Mouse (Mus musculus): Measurements from ENCODE around the gene Psmd13. TPM values are rescaled to one million over a fixed set of nuclear protein-coding genes. Genes with fewer than 3 reads are reported as not detected.
A peak's percentile ranks its signal among the peaks of the same experiment; 100 is the strongest.

The Psmd13 gene
- polyA plus RNA-seq, 1 experiment from 2014 or later: 183 TPM

DNA sequence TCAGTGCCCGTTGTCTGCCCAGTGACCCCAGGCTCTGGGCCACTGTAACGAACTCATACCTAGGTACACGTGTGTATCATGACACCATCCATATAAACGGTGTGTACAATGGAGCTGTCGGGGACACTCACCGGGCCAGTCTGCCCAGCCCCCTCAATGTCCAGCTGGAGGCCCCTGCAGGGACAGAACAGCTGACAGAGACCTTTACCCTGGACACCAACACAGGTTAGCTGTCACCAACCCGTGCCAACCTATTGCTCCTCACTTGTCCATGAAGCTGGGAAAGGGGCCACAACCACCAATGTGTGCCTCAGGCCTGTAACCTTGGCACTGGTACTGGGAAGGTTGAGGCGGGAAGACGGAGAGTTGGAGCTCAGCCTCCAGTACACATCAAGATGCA is 60.6 kb downstream of the Psmd13 start:
- Histone ChIP-seq H3K36me3 (ENCODE audit: control insufficient read depth, insufficient read depth, low read length) (peaks cover 3% of the 10 kb centered on the region; the same call in 1 of the 2 replicates), H3K4me2 (peak overlapping the region; percentile 79), H3K9me3 (ENCODE audit: control insufficient read depth, low read length) (no peaks in the 10 kb centered on the region), H3K4me1 (replicated peaks; ENCODE audit: control insufficient read depth, insufficient read depth, low read length) (peaks cover 30% of the 10 kb centered on the region), H3K27me3 (replicated peaks; ENCODE audit: control insufficient read depth, insufficient read depth, low read length) (no peaks in the 10 kb centered on the region), H3K27ac (ENCODE audit: low read depth, low read length) (peak overlapping the region; percentile 79), H3K4me3 (ENCODE audit: low read depth, low read length) (peak overlapping the region; percentile 64), H3K9ac (ENCODE audit: low read depth, low read length) (peak overlapping the region; percentile 83)
- 60% methylated on average over 9 of the region's 9 CpGs for WGBS
- no peak for ATAC-seq (replicated peaks; ENCODE audit: low FRiP score)
- DNase-seq (ENCODE audit: low spot score): no peak

DNA sequence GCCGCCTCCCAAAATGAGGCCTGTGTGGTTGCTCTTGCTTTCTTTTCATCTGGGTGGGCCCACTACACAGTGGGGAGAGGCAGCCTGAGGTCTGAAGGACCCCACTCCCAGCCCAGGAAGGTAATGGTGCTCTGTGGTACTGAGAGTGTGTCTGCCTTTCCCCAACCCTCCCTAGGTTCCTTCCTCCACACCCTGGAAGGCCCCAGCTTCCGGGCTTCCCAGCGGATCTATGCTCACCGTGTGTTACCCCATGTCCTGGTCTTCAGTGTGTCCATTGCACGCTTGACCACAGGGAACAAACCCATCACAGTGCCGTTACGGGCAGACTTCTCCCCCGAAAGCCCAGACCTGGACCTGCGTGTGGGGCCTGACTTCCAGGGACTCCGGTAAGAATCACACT is 61.0 kb downstream of the Psmd13 start:
- Histone ChIP-seq H3K4me3 (ENCODE audit: low read depth, low read length) (no peak overlapping the region), H3K9me3 (ENCODE audit: control insufficient read depth, low read length) (no peaks in the 10 kb centered on the region), H3K4me1 (replicated peaks; ENCODE audit: control insufficient read depth, insufficient read depth, low read length) (peaks cover 33% of the 10 kb centered on the region), H3K9ac (ENCODE audit: low read depth, low read length) (no peak overlapping the region; the same call in 1 of the 2 replicates), H3K27ac (ENCODE audit: low read depth, low read length) (no peak overlapping the region), H3K36me3 (ENCODE audit: control insufficient read depth, insufficient read depth, low read length) (peaks cover 3% of the 10 kb centered on the region; the same call in 1 of the 2 replicates), H3K27me3 (replicated peaks; ENCODE audit: control insufficient read depth, insufficient read depth, low read length) (no peaks in the 10 kb centered on the region), H3K4me2 (peak overlapping the region; percentile 79; the same call in 1 of the 2 replicates)
- DNase-seq (ENCODE audit: low spot score): no peak
- ATAC-seq (replicated peaks; ENCODE audit: low FRiP score): no peak
- 81% methylated on average over 10 of the region's 10 CpGs for WGBS

DNA sequence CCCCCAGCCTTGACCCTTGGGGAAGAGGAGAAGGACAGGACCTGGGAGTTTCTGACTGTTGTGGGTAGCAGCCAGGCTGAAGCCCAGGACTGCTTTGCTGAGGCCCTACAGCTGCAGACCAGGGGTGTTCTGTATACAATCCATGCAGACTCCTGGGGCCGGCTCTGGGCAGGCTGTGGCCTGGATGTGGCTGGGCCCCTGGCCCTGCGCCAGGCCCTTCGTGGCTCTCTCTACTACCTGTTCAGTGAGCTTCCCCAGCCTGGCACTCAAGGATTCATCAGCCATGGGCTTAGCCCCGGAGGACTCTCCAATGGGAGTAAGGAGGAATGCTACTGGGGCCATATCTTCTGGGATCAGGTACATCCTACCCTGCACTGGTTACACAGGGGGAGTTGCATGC is 61.6 kb downstream of the Psmd13 start:
- Histone ChIP-seq H3K4me2 (no peak overlapping the region), H3K4me3 (ENCODE audit: low read depth, low read length) (no peak overlapping the region), H3K4me1 (replicated peaks; ENCODE audit: control insufficient read depth, insufficient read depth, low read length) (peaks cover 34% of the 10 kb centered on the region), H3K36me3 (ENCODE audit: control insufficient read depth, insufficient read depth, low read length) (peaks cover 3% of the 10 kb centered on the region; the same call in 1 of the 2 replicates), H3K9ac (ENCODE audit: low read depth, low read length) (no peak overlapping the region), H3K27me3 (replicated peaks; ENCODE audit: control insufficient read depth, insufficient read depth, low read length) (no peaks in the 10 kb centered on the region), H3K9me3 (ENCODE audit: control insufficient read depth, low read length) (no peaks in the 10 kb centered on the region), H3K27ac (ENCODE audit: low read depth, low read length) (no peak overlapping the region)
- no peak for ATAC-seq (replicated peaks; ENCODE audit: low FRiP score)
- DNase-seq (ENCODE audit: low spot score): no peak
- 79% methylated on average over 4 of the region's 4 CpGs for WGBS

DNA sequence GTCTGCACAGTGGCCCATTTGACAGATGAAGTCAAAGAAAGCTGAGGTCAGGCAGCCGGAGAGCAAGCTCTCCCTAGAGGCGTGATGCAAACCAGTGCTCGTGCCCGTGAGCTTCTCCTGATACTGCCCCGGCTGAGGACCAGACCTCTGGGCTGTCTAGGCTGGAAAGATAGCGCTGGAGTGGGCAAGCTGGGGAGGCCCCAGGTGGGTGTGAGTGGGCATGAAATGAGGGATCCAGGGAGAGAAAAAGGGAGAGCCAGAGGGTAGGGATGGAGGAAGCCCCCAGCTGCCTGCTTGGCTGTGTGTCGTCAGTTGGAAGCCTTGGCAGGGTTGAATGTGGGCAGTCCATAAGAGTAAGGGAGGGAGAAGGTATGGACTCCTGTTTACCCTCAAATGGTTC is 62.5 kb downstream of the Psmd13 start:
- H3K4me3 ChIP-seq (ENCODE audit: low read depth, low read length): no peak overlapping the region
- no peak overlapping the region for H3K9ac ChIP-seq (ENCODE audit: low read depth, low read length)
- H3K27me3 ChIP-seq (replicated peaks; ENCODE audit: control insufficient read depth, insufficient read depth, low read length): no peaks in the 10 kb centered on the region
- no peak overlapping the region for H3K4me2 ChIP-seq
- no peaks in the 10 kb centered on the region for H3K9me3 ChIP-seq (ENCODE audit: control insufficient read depth, low read length)
- no peak for ATAC-seq (replicated peaks; ENCODE audit: low FRiP score)
- peaks cover 3% of the 10 kb centered on the region; the same call in 1 of the 2 replicates for H3K36me3 ChIP-seq (ENCODE audit: control insufficient read depth, insufficient read depth, low read length)
- H3K27ac ChIP-seq (ENCODE audit: low read depth, low read length): no peak overlapping the region
- WGBS: 86% methylated on average over 7 of the region's 7 CpGs
- H3K4me1 ChIP-seq (replicated peaks; ENCODE audit: control insufficient read depth, insufficient read depth, low read length): peaks cover 34% of the 10 kb centered on the region
- no peak for DNase-seq (ENCODE audit: low spot score)

DNA sequence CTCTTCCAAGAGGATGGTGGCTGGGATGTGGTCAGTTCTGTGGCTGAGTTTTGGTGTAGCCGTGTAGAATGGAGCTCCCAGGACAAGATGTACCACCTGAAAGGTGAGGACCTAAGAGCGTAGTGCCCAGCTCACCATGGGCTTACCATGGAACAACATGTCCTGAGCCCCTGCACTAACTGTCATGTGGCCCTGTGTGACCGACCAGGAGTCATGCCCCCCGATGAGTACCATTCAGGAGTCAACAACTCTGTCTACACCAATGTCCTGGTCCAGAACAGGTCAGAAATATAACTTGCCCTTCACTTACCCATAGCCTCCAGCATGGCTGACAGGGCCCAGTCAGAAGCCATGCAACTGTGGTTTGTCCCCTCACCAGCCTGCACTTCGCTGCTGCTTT is 63.5 kb downstream of the Psmd13 start:
- H3K9me3 ChIP-seq (ENCODE audit: control insufficient read depth, low read length): no peaks in the 10 kb centered on the region
- no peak overlapping the region for H3K27ac ChIP-seq (ENCODE audit: low read depth, low read length)
- WGBS: 90% methylated on average over 5 of the region's 5 CpGs
- H3K4me1 ChIP-seq (replicated peaks; ENCODE audit: control insufficient read depth, insufficient read depth, low read length): peaks cover 34% of the 10 kb centered on the region
- ATAC-seq (replicated peaks; ENCODE audit: low FRiP score) (no peak), DNase-seq (ENCODE audit: low spot score) (no peak)
- no peak overlapping the region for H3K4me3 ChIP-seq (ENCODE audit: low read depth, low read length)
- H3K9ac ChIP-seq (ENCODE audit: low read depth, low read length): no peak overlapping the region; the same call in 1 of the 2 replicates
- no peaks in the 10 kb centered on the region for H3K27me3 ChIP-seq (replicated peaks; ENCODE audit: control insufficient read depth, insufficient read depth, low read length)
- H3K4me2 ChIP-seq: no peak overlapping the region
- H3K36me3 ChIP-seq (ENCODE audit: control insufficient read depth, insufficient read depth, low read length): peaks cover 7% of the 10 kb centered on the region; the same call in 1 of the 2 replicates

DNA sequence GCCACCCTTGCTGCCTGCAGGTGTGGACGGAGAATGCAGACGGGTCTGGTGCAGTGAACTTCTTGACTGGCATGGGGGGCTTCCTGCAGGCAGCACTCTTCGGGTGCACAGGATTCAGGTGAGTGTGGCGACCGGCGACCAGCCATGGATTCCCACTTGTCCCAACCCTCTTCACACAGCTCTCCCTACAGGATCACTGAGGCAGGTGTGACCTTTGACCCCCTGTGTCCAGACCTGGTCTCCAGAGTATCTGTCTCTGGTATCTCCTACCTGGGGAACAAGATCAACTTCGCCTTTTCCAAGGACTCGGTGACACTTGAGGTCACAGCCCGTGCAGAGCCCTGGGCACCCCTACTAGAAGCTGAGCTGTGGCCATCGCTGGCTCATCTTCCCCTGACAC is 64.5 kb downstream of the Psmd13 start:
- no peak overlapping the region for H3K27ac ChIP-seq (ENCODE audit: low read depth, low read length)

DNA sequence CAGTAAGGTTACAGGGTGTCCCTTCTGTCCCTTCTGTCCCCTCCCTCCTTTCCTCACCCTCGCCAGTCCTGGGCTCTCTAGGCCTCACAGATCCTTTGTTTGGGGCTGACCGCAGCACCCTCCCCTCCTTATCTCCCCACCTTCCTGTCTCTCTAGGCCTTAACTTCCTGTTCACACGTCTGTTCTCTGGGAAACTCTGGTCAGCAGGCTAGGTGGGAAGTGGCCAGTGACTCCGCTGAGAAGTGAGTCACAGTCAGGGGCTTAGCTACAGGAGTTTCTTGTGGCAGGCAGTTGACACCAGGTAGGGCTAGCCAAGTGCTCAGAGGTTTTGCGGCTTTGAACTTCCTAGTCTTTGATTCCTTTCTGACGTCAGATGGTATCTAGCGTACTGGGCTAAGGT is 65.2 kb downstream of the Psmd13 start:
- H3K27me3 ChIP-seq (replicated peaks; ENCODE audit: control insufficient read depth, insufficient read depth, low read length): no peaks in the 10 kb centered on the region
- WGBS: 19% methylated on average over 7 of the region's 7 CpGs
- peaks cover 7% of the 10 kb centered on the region; the same call in 1 of the 2 replicates for H3K36me3 ChIP-seq (ENCODE audit: control insufficient read depth, insufficient read depth, low read length)
- peaks cover 27% of the 10 kb centered on the region for H3K4me1 ChIP-seq (replicated peaks; ENCODE audit: control insufficient read depth, insufficient read depth, low read length)
- no peak overlapping the region for H3K4me3 ChIP-seq (ENCODE audit: low read depth, low read length)
- ATAC-seq (replicated peaks; ENCODE audit: low FRiP score) (0 out of 2 replicates have a peak, but pooled peaks have one; percentile 11), DNase-seq (ENCODE audit: low spot score) (peak; percentile 31)
- no peaks in the 10 kb centered on the region for H3K9me3 ChIP-seq (ENCODE audit: control insufficient read depth, low read length)
- peak overlapping the region; percentile 13; the same call in 1 of the 2 replicates for H3K4me2 ChIP-seq
- peak overlapping the region; percentile 28; the same call in 1 of the 2 replicates for H3K27ac ChIP-seq (ENCODE audit: low read depth, low read length)
- 0 out of 2 replicates have a peak overlapping the region, but pooled peaks have one; percentile 26 for H3K9ac ChIP-seq (ENCODE audit: low read depth, low read length)

More for the DNA sequence above, 64.5 kb downstream of the Psmd13 start:
- WGBS: 85% methylated on average over 10 of the region's 10 CpGs
- DNase-seq (ENCODE audit: low spot score) (no peak), ATAC-seq (replicated peaks; ENCODE audit: low FRiP score) (no peak)
- no peaks in the 10 kb centered on the region for H3K27me3 ChIP-seq (replicated peaks; ENCODE audit: control insufficient read depth, insufficient read depth, low read length)
- no peaks in the 10 kb centered on the region for H3K9me3 ChIP-seq (ENCODE audit: control insufficient read depth, low read length)
- no peak overlapping the region for H3K4me3 ChIP-seq (ENCODE audit: low read depth, low read length)
- no peak overlapping the region for H3K4me2 ChIP-seq
- peaks cover 7% of the 10 kb centered on the region; the same call in 1 of the 2 replicates for H3K36me3 ChIP-seq (ENCODE audit: control insufficient read depth, insufficient read depth, low read length)
- H3K4me1 ChIP-seq (replicated peaks; ENCODE audit: control insufficient read depth, insufficient read depth, low read length): peaks cover 27% of the 10 kb centered on the region
- H3K9ac ChIP-seq (ENCODE audit: low read depth, low read length): no peak overlapping the region

DNA sequence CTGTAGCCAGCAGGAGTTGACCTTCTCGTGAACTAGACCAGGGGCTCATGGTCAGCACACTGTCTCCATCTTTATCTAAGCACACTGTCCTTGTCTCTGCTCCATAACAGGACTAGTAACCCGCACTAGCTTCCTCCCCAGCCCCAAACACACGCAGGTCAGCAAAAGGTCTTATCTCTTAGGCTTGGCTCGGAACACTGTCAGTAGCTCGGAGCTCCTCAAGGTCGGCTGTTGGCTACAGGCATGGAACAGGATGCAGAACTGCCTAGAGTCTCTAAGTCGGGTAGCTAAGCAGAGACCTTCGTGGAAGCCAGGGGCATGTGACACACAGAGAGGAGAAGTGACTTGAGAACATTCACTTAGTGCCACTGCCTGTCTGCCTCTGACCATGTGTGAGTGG is 66.4 kb downstream of the Psmd13 start:
- H3K4me1 ChIP-seq (replicated peaks; ENCODE audit: control insufficient read depth, insufficient read depth, low read length): peaks cover 19% of the 10 kb centered on the region
- WGBS: 31% methylated on average over 8 of the region's 8 CpGs
- H3K4me3 ChIP-seq (ENCODE audit: low read depth, low read length): no peak overlapping the region
- no peak overlapping the region for H3K4me2 ChIP-seq
- ATAC-seq (replicated peaks; ENCODE audit: low FRiP score) (no peak), DNase-seq (ENCODE audit: low spot score) (peak; percentile 32)
- H3K9ac ChIP-seq (ENCODE audit: low read depth, low read length): no peak overlapping the region
- H3K9me3 ChIP-seq (ENCODE audit: control insufficient read depth, low read length): no peaks in the 10 kb centered on the region
- peaks cover 7% of the 10 kb centered on the region; the same call in 1 of the 2 replicates for H3K36me3 ChIP-seq (ENCODE audit: control insufficient read depth, insufficient read depth, low read length)
- peak overlapping the region; percentile 2; the same call in 1 of the 2 replicates for H3K27ac ChIP-seq (ENCODE audit: low read depth, low read length)
- no peaks in the 10 kb centered on the region for H3K27me3 ChIP-seq (replicated peaks; ENCODE audit: control insufficient read depth, insufficient read depth, low read length)
